Mouse (Mus musculus) spleen, postnatal 4 days (tissue): Measurements from ENCODE around the gene Mocs3.

Source experiments
- DNase-seq, 2 experiments: peaks; one replicate each; pipeline ENCODE4 v3.0.0; 2022; ENCODE audit warnings: low spot score in 2 of 2

Gene Mocs3

GRCm38 (mm10) chr2:168230026-168230728, at the start of gene Mocs3, which contains the start of the genes Gm20716 and Dpm1:
Gene Mocs3 (plus strand): TSS chr2:168230622.
Gene Gm20716 (minus strand): TSS chr2:168230364.
Gene Dpm1 (minus strand): TSS chr2:168230591.
- DNase-seq, result peak; percentile 80 to 91

- no peak for DNase-seq
These were observed 38.6 kb upstream of the Mocs3 start for GRCm38 (mm10) chr2:168191856-168192255.

GRCm38 (mm10) chr2:168193685-168194084, 36.7 kb upstream of the Mocs3 start:
- DNase-seq, result no peak

DNA sequence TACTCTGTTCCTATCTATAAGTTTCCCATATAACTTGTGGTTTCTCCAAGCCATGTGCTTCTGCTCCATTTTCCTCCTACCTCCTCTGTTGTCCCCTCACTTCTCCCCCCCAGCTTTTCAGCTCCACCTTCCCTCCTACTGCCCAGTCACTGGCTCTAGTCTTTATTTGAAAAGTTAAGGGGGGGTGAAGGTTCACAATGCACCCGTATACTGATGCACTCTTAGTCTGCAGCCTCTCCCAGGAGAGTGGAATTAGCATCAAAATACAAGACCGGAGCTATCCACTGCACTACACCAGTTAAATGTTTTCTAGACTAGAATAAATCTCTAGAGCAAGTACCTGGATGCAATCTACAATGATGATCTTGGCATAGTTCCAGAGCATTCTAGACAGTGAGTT, 34.7 kb upstream of the Mocs3 start:
- DNase-seq, result no peak

GRCm38 (mm10) chr2:168198421-168198820, 32.0 kb upstream of the Mocs3 start:
- DNase-seq, result no peak

GRCm38 (mm10) chr2:168199476-168199875, 30.9 kb upstream of the Mocs3 start:
- no peak for DNase-seq

DNA sequence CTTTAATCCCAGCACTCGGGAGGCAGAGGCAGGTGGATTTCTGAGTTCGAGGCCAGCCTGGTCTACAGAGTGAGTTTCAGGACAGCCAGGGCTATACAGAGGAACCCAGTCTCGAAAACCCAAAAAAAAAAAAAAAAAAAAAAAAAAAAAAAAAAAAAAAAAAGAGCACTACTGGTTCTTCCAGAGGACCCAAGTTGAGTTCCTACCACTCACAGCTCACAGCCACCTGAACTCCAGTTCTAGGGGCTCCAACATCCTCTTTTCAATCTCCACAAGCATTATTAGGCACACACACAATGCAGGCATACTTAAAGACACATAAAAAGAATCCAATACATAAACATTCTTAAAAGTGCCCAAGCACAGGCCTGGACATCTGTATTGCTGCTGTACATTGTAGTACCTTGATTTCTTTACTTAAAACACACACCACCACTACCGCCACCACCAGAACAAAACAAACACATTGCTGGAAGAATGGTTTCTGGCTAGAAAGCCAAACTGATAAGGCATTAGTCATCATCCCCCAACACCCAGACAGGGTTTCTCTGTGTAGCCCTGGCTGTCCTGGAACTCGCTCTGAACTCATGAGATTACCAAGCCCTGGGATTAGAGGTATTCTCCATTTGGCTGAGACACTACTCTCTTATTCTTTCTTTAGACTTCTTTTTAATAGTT, 30.3 kb upstream of the Mocs3 start:
- no peak for DNase-seq

DNA sequence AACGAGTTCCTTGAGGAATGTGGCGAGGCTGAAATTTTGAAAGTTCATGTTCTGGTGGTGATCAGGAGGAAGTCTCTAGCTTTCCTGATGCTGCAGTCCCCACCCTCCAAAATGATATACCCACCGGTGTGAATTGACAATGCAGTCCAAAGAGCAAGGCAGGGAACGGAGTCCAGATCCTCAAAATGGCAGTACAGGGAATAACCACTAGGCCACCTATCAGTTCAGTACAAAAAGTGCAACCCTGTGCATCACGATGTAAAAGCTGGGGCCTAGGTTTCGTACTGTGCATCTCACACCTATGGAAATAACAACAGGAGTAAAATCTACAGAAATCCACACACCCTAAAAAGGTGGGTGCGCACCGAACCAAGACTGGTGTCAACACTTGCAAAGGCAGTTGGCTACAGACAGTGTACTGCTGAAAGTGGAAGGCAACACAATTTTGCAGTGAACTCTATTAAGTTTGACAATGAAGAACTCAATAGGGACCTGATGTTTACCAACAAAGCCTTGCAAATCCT, 25.9 kb upstream of the Mocs3 start:
- no peak for DNase-seq

DNA sequence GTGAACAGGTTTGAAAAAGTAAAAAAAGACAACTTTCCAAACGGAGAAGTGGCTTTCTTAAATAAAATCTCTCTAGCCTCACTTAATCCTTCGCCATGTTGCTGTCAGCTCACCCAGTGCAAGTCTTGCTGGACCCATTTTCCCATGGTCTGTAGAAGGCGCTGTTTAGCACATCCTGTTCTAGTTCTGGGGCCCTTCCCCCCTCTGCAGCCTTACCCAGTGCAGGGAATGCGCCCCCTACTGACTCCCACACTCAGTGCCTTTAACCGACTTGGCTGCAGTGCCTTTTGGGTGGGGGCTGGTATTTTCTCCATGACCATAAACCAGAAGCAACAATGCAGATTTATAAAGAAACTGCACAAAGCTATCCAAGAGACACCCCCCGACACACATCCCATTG, 25.2 kb upstream of the Mocs3 start:
- DNase-seq, result peak; percentile 89 to 94

DNA sequence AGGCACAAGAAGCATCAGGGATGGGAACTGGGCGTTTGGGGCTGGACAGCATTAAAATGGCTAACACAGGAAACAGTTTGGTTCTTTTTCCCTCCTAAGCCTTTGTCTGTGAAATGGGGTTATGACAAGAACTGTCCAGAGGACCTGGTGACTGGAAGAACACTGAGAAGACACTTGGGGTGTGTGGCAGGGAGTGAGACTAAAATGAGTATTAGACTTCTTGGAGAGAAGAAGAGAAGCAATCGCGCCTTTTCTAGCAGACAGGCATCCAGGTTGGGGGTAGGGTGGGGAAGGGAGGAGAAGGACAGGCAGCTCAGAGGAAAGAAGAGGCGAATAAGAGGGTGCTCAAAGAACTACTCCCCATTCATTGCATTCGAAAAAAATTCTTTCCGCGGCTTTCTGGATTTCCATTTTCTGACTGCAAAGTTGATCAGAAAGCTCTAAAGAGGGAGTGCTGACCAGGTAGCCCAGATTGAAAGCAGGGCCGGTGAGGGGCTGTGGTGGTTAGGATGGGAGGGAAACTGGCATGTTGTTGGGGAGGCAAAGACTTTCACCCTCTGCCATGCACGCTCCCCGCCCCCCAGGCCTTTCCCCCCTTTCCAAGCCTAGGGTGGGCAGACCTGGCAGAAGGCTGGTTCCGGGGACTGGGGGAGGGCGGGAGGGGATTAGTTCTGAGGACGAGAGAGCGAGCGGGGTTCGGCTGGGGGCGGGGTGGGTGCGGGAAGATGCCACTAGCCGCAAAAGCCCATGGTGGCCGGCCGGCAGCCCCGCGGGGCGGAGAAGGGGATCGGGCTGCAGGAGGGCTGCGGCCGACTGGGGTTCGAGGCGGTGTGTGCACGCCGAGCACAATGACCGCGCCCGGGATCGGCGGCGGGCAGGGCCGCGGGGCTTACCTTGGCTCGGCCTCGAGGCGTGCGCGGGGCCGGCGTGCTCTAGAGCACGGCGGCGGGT, 24.5 kb upstream of the Mocs3 start:
- DNase-seq, result peak; percentile 42 to 79

DNA sequence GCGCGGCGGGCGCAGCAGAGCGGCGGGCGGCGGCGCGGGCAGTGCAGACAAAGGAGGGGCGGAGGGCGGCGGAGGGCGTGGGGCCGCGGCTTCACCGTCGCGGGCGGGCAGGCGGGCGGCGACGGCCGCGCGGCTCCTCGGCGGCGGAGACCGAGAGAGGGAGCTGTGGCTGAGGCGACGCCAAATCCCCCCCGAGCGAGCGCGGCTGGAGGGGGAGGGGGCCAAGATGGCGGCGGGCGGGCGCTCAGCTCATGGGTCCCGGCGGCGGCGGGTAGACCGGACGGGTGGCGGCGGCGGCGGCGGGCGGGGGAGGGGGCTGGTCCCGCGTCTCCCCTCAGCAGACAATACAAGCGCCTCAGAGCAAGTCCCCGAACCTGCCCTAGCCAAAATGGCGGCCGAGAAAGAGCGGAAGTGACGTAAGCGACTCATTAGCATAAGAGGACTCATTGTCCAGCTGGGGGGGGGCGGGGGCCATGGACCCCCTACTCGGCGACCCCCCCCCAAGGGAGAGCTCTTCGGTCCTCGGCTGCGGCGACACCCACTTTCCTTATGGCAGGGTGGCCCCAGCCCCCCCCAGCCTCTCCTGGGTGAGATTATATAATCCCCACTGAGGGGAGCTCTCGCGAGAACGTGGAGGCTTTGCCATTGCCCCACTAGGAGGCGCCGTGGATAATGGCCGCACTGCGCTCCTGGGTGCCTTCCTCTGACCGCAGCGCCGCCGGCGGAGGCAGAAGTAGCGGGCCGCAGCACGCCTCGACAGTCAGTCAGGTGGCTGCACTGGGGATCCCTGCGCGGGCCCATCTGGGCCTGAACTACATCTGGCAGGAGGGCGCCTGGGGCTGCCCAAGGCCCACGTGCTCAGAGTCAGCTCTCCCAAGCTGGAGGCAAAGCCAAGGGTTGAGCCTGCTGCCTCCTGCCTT, 23.4 kb upstream of the Mocs3 start, which contains the start of gene Adnp:
TSS of gene Adnp (minus strand) at position 388 of the 920 bp plus-strand sequence.
- peak; percentile 95 to 98 for DNase-seq

- no peak for DNase-seq
These were observed 22.5 kb upstream of the Mocs3 start for GRCm38 (mm10) chr2:168207883-168208282.

DNA sequence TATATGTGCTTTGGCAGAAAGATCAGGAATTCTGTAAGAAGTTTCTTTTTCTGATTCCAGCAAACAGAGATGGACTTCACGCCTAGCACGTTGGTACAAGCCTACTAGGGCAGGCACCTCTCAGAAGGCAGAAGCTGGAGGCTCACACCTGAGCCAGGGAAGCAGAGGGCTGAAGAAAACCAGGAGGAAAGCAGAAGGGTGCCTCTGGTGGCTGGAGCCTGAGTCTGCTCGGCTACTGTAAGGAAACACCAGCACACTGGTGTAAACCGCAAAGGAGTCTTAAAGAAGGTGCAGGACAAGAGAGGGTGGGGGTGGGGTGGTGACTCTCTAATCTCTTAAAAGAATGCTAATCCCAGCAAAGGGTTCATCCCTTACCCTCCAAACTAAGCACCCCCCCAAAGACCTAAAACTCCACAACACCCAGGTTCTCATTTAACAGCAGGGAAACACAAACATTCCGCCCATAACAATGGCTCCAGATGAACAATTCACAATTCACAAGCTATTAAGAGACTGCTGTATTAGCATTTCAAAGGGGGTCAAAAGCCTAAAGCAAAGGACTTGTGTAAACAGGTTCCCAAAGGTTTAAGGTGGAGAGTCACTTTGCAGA, 16.5 kb upstream of the Mocs3 start:
- DNase-seq, result no peak

- no peak for DNase-seq
These were observed 7.1 kb upstream of the Mocs3 start for GRCm38 (mm10) chr2:168223326-168223725.

GRCm38 (mm10) chr2:168229116-168230025, 1.1 kb upstream of the Mocs3 start:
- DNase-seq, result peak in 1 of 2 experiments; percentile 42

DNA sequence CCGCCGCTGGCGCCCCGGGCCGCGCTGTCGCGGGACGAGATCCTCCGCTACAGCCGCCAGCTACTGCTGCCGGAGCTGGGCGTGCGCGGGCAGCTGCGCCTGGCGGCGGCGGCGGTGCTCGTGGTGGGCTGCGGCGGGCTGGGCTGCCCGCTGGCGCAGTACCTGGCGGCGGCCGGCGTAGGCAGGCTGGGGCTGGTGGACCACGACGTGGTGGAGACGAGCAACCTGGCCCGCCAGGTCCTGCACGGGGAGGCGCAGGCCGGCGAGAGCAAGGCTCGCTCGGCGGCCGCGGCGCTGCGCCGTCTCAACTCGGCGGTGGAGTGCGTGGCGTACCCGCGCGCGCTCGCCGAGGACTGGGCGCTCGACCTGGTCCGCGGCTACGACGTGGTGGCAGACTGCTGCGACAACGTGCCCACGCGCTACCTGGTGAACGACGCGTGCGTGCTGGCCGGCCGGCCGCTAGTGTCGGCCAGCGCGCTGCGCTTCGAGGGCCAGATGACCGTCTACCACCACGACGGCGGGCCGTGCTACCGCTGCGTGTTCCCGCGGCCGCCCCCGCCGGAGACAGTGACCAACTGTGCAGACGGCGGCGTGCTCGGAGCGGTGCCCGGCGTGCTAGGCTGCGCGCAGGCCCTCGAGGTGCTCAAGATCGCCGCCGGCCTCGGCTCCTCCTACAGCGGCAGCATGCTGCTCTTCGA, 500 bp downstream of the Mocs3 start:
- peak; percentile 32 to 69 for DNase-seq

DNA sequence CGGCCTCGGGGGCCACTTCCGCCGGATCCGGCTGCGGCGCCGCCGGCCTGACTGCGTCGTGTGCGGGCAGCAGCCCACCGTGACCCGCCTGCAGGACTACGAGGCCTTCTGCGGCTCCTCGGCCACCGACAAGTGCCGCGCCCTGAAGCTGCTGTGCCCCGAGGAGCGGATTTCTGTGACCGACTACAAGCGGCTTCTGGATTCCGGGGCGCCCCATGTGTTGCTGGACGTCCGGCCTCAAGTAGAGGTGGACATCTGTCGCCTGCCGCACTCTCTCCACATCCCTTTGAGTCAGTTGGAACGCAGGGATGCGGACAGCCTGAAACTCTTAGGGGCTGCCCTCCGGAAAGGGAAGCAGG, 1.0 kb downstream of the Mocs3 start:
- DNase-seq, result peak in 1 of 2 experiments; percentile 66

GRCm38 (mm10) chr2:168233286-168233685, 2.9 kb downstream of the Mocs3 start:
- no peak for DNase-seq

DNA sequence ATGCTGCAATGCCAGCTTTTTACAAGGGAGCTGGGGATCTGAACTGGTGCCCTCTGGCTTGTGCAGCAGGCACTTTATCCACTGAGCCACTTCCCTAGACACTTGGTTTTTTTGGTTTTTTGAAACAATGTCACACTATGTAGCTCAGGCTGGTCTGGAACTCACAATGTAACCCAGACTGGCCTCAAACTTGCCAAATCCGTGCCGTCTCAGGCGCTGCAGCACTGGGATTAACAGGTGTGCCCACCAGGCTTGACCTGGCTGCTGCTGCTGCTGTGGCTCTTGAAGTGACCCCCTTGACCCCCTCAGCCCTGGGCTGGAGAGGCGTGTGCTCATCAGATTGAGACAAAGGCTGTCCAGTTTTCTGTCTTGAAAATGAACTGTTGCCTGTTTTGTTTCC, 7.9 kb downstream of the Mocs3 start:
- no peak for DNase-seq
